Mouse (Mus musculus): Measurements from ENCODE around the gene Vgll4. TPM values are rescaled to one million over a fixed set of nuclear protein-coding genes. Genes with fewer than 3 reads are reported as not detected.

Gene Vgll4
- polyA plus RNA-seq, 1 experiment from 2014 or later, result 94.2 TPM

GRCm38 (mm10) chr6:114909801-114910200 lies 60.0 kb downstream of the Vgll4 start:
- H3K9me3 ChIP-seq (replicated peaks), result no peaks in the 10 kb centered on the region
- no peak overlapping the region for H3K4me2 ChIP-seq (replicated peaks)
- no peak overlapping the region for H3K27ac ChIP-seq
- H3K9ac ChIP-seq, result no peak overlapping the region
- no peak overlapping the region for H3K4me3 ChIP-seq
- H3K4me1 ChIP-seq, result peaks cover 53% of the 10 kb centered on the region
- no peaks in the 10 kb centered on the region for H3K27me3 ChIP-seq
- 88% methylated on average over 7 of the region's 7 CpGs for WGBS
- ATAC-seq (ENCODE audit: low FRiP score), result no peak
- H3K36me3 ChIP-seq, result peaks cover 5% of the 10 kb centered on the region; the same call in 1 of the 2 replicates

GRCm38 (mm10) chr6:114907459-114907858 lies 62.3 kb downstream of the Vgll4 start:
- Histone ChIP-seq H3K4me1 (peaks cover 51% of the 10 kb centered on the region), H3K27ac (no peak overlapping the region), H3K27me3 (no peaks in the 10 kb centered on the region), H3K36me3 (peaks cover 5% of the 10 kb centered on the region; the same call in 1 of the 2 replicates), H3K9ac (no peak overlapping the region), H3K9me3 (replicated peaks) (no peaks in the 10 kb centered on the region), H3K4me2 (replicated peaks) (no peak overlapping the region), H3K4me3 (no peak overlapping the region)
- WGBS, result 98% methylated on average over 6 of the region's 6 CpGs
- no peak for ATAC-seq (ENCODE audit: low FRiP score)

GRCm38 (mm10) chr6:114906209-114906608 lies 63.6 kb downstream of the Vgll4 start:
- no peak overlapping the region for H3K9ac ChIP-seq
- no peaks in the 10 kb centered on the region for H3K27me3 ChIP-seq
- no peak overlapping the region for H3K4me2 ChIP-seq (replicated peaks)
- ATAC-seq (ENCODE audit: low FRiP score), result no peak
- H3K27ac ChIP-seq, result no peak overlapping the region
- WGBS, result 80% methylated on average over 5 of the region's 5 CpGs
- no peak overlapping the region for H3K4me3 ChIP-seq
- H3K9me3 ChIP-seq (replicated peaks), result no peaks in the 10 kb centered on the region
- peaks cover 5% of the 10 kb centered on the region; the same call in 1 of the 2 replicates for H3K36me3 ChIP-seq
- H3K4me1 ChIP-seq, result peaks cover 58% of the 10 kb centered on the region

DNA sequence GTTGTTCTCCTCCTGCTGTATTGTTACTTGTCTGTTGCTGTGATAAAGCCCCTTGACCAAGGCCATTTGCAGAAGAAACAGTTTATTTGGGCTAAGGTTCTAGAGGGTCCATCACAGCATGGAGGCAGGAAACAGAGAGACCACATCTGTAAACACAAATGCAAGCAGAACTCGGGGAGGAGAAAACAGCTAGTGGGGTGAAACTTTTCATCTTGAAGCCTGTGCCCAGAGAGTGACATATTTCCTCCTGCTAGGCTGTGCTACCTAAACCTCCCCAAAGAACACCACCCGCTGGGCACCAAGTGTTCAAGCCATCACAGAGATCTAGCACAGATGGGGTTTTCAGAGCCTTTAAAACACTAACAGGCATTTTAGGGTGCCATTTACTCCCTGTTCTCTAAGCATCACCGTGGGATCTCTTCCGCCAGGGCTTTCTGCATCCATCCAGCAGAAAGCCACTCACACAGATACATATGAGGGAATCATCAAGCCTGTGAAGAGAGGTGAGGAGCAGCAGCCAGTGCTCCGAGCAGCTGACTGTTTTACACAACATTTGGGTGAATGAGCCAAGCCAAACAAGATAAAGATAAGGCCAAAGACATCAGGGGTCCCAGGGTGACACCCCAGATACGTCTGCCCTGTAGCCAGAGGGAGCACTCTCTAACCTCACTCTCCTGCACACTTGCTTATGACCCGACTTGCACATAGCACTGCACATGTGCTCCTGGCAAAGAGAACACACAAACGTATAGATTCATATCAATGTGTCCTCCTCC lies 64.4 kb downstream of the Vgll4 start:
- ATAC-seq (ENCODE audit: low FRiP score), result no peak
- no peaks in the 10 kb centered on the region for H3K27me3 ChIP-seq
- H3K9ac ChIP-seq, result no peak overlapping the region
- H3K4me2 ChIP-seq (replicated peaks), result no peak overlapping the region
- H3K27ac ChIP-seq, result no peak overlapping the region
- H3K9me3 ChIP-seq (replicated peaks), result no peaks in the 10 kb centered on the region
- peaks cover 5% of the 10 kb centered on the region; the same call in 1 of the 2 replicates for H3K36me3 ChIP-seq
- WGBS, result 81% methylated on average over 8 of the region's 8 CpGs
- H3K4me1 ChIP-seq, result peaks cover 65% of the 10 kb centered on the region
- no peak overlapping the region for H3K4me3 ChIP-seq

DNA sequence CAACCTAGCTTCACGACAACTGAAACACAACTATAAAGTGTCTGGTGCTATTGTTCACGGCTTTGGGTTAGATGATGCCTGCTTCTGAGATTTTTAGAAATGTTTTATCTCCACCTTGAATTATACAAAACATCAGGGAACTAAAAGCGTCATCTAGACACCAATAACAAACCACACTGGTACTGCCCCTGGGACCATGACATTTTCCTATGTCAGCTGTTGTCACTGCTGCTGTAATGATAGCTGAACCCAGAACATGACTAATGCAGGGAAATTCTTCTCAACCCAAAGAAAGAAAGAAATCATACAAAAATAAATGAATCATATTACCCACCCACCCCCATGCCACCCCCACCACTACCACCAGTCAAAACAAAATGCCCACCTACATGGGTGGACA lies 65.0 kb downstream of the Vgll4 start:
- Histone ChIP-seq H3K27ac (no peak overlapping the region), H3K27me3 (no peaks in the 10 kb centered on the region), H3K4me1 (peaks cover 70% of the 10 kb centered on the region), H3K9ac (no peak overlapping the region), H3K4me3 (no peak overlapping the region), H3K9me3 (replicated peaks) (no peaks in the 10 kb centered on the region), H3K4me2 (replicated peaks) (no peak overlapping the region), H3K36me3 (peaks cover 2% of the 10 kb centered on the region; the same call in 1 of the 2 replicates)
- WGBS, result 92% methylated on average over 3 of the region's 3 CpGs
- no peak for ATAC-seq (ENCODE audit: low FRiP score)

- H3K27me3 ChIP-seq, result no peaks in the 10 kb centered on the region
- no peaks in the 10 kb centered on the region for H3K9me3 ChIP-seq (replicated peaks)
- 82% methylated on average over 6 of the region's 6 CpGs for WGBS
- H3K4me1 ChIP-seq, result peaks cover 76% of the 10 kb centered on the region
- H3K4me3 ChIP-seq, result no peak overlapping the region
- H3K4me2 ChIP-seq (replicated peaks), result no peak overlapping the region
- no peak overlapping the region for H3K27ac ChIP-seq
- H3K36me3 ChIP-seq, result no peaks in the 10 kb centered on the region
- H3K9ac ChIP-seq, result no peak overlapping the region
- ATAC-seq (ENCODE audit: low FRiP score), result no peak
Observed at GRCm38 (mm10) chr6:114904233-114904632, 65.6 kb downstream of the Vgll4 start.

GRCm38 (mm10) chr6:114901921-114902320 lies 67.9 kb downstream of the Vgll4 start:
- peaks cover 73% of the 10 kb centered on the region for H3K4me1 ChIP-seq
- H3K27me3 ChIP-seq, result no peaks in the 10 kb centered on the region
- peak overlapping the region; percentile 30; the same call in 1 of the 2 replicates for H3K4me2 ChIP-seq (replicated peaks)
- 0 out of 2 replicates have a peak, but pooled peaks cover under 1% of the 10 kb centered on the region for H3K36me3 ChIP-seq
- H3K4me3 ChIP-seq, result no peak overlapping the region
- no peaks in the 10 kb centered on the region for H3K9me3 ChIP-seq (replicated peaks)
- peak overlapping the region; percentile 67; the same call in 1 of the 2 replicates for H3K27ac ChIP-seq
- ATAC-seq (ENCODE audit: low FRiP score), result no peak
- peak overlapping the region; percentile 3; the same call in 1 of the 2 replicates for H3K9ac ChIP-seq
- 20% methylated on average over 4 of the region's 4 CpGs for whole genome bisulfite sequencing

- Histone ChIP-seq H3K4me3 (no peak overlapping the region), H3K9me3 (replicated peaks) (no peaks in the 10 kb centered on the region), H3K27ac (peak overlapping the region; percentile 67), H3K4me2 (replicated peaks) (peak overlapping the region; percentile 30), H3K36me3 (0 out of 2 replicates have a peak, but pooled peaks cover 3% of the 10 kb centered on the region), H3K27me3 (no peaks in the 10 kb centered on the region), H3K4me1 (peaks cover 69% of the 10 kb centered on the region), H3K9ac (no peak overlapping the region)
- WGBS, result 6% methylated on average over 12 of the region's 12 CpGs
- no peak for ATAC-seq (ENCODE audit: low FRiP score)
Observed at GRCm38 (mm10) chr6:114901321-114901824, 68.4 kb downstream of the Vgll4 start.

- H3K9ac ChIP-seq, result no peak overlapping the region
- ATAC-seq (ENCODE audit: low FRiP score), result no peak
- H3K27me3 ChIP-seq, result no peaks in the 10 kb centered on the region
- no peak overlapping the region for H3K4me3 ChIP-seq
- H3K9me3 ChIP-seq (replicated peaks), result no peaks in the 10 kb centered on the region
- H3K4me2 ChIP-seq (replicated peaks), result peak overlapping the region; percentile 34
- 49% methylated on average over 10 of the region's 10 CpGs for WGBS
- H3K4me1 ChIP-seq, result peaks cover 58% of the 10 kb centered on the region
- H3K27ac ChIP-seq, result peak overlapping the region; percentile 75; the same call in 1 of the 2 replicates
- H3K36me3 ChIP-seq, result peaks cover 3% of the 10 kb centered on the region; the same call in 1 of the 2 replicates
Observed at GRCm38 (mm10) chr6:114900194-114900593, 69.6 kb downstream of the Vgll4 start.

DNA sequence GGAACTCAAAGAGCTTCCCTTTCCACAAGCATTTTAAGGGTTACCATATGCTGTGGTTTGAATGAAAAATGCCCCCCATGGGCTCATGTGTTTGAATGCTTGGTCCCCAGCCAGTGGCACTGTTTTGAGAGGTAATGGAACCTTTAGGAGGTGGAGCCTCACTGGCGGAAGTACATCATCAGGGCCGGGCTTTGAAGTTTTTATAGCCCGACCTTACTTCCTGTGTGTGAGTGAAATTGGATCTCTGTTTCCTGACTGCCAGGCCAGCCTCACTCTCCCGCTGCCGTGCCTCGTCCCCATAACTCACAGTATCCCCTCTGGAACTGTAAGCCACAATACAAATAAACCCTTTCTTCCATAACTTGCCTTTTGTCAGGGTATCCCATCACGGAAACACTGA lies 70.1 kb downstream of the Vgll4 start:
- WGBS, result 46% methylated on average over 7 of the region's 7 CpGs
- Histone ChIP-seq H3K27ac (peak overlapping the region; percentile 75; the same call in 1 of the 2 replicates), H3K9ac (no peak overlapping the region), H3K36me3 (peaks cover 3% of the 10 kb centered on the region; the same call in 1 of the 2 replicates), H3K4me1 (peaks cover 57% of the 10 kb centered on the region), H3K4me2 (replicated peaks) (peak overlapping the region; percentile 34), H3K9me3 (replicated peaks) (no peaks in the 10 kb centered on the region), H3K27me3 (no peaks in the 10 kb centered on the region), H3K4me3 (no peak overlapping the region)
- ATAC-seq (ENCODE audit: low FRiP score), result no peak

GRCm38 (mm10) chr6:114898949-114899348 lies 70.8 kb downstream of the Vgll4 start:
- H3K4me3 ChIP-seq, result no peak overlapping the region
- no peak overlapping the region for H3K4me2 ChIP-seq (replicated peaks)
- H3K27me3 ChIP-seq, result no peaks in the 10 kb centered on the region
- no peaks in the 10 kb centered on the region for H3K9me3 ChIP-seq (replicated peaks)
- H3K36me3 ChIP-seq, result peaks cover 3% of the 10 kb centered on the region; the same call in 1 of the 2 replicates
- H3K9ac ChIP-seq, result no peak overlapping the region
- ATAC-seq (ENCODE audit: low FRiP score), result no peak
- WGBS, result 95% methylated on average over 4 of the region's 4 CpGs
- H3K4me1 ChIP-seq, result peaks cover 59% of the 10 kb centered on the region
- H3K27ac ChIP-seq, result peak overlapping the region; percentile 75

GRCm38 (mm10) chr6:114896281-114896680 lies 73.5 kb downstream of the Vgll4 start:
- Histone ChIP-seq H3K4me3 (no peak overlapping the region), H3K4me1 (peaks cover 59% of the 10 kb centered on the region), H3K27me3 (no peaks in the 10 kb centered on the region), H3K9ac (no peak overlapping the region), H3K9me3 (replicated peaks) (no peaks in the 10 kb centered on the region), H3K4me2 (replicated peaks) (no peak overlapping the region), H3K27ac (no peak overlapping the region), H3K36me3 (peaks cover 3% of the 10 kb centered on the region; the same call in 1 of the 2 replicates)
- WGBS, result 86% methylated on average over 2 of the region's 2 CpGs
- no peak for ATAC-seq (ENCODE audit: low FRiP score)
